Mouse (Mus musculus) urinary bladder, postnatal 10 days (tissue): ENCODE measurements around the gene Sprr2b.
"Not testable (repeated sequence)": the region's sequence is repeated elsewhere in the genome, so short reads cannot be mapped to it uniquely, and the experiment has no call there.

ENCODE experiments used
- DNase-seq: peaks from one replicate; pipeline ENCODE4 v3.0.0; 2022; ENCODE audit warnings: low spot score

The Sprr2b gene

GRCm38 (mm10) chr3:92316320-92316719 lies at the start of gene Sprr2b:
Gene Sprr2b, plus strand, starts transcription at chr3:92316620.
- DNase-seq: no peak

- DNase-seq: not testable (repeated sequence)
These were observed 44.9 kb upstream of the Sprr2b start for GRCm38 (mm10) chr3:92271414-92271985.

GRCm38 (mm10) chr3:92273504-92273903 lies 42.9 kb upstream of the Sprr2b start:
- DNase-seq: not testable (repeated sequence)

GRCm38 (mm10) chr3:92274018-92274417 lies 42.4 kb upstream of the Sprr2b start:
- DNase-seq: not testable (repeated sequence)

- not testable (repeated sequence) for DNase-seq
These were observed 36.8 kb upstream of the Sprr2b start for GRCm38 (mm10) chr3:92279663-92280062.

- DNase-seq: not testable (repeated sequence)
These were observed 35.3 kb upstream of the Sprr2b start for GRCm38 (mm10) chr3:92280963-92281606.

GRCm38 (mm10) chr3:92285101-92285500 lies 31.3 kb upstream of the Sprr2b start, which contains the start of gene Sprr2a3:
Gene Sprr2a3, plus strand, starts transcription at chr3:92285417.
- not testable (repeated sequence) for DNase-seq

GRCm38 (mm10) chr3:92288489-92288888 lies 27.9 kb upstream of the Sprr2b start:
- DNase-seq: not testable (repeated sequence)

- DNase-seq: no peak
These were observed 9.0 kb upstream of the Sprr2b start for GRCm38 (mm10) chr3:92307406-92307805.

GRCm38 (mm10) chr3:92317384-92317783 lies 964 bp downstream of the Sprr2b start:
- DNase-seq: no peak

GRCm38 (mm10) chr3:92336278-92336677 lies 19.9 kb downstream of the Sprr2b start:
- no peak for DNase-seq

GRCm38 (mm10) chr3:92338840-92339239 lies 22.4 kb downstream of the Sprr2b start, which contains the start of gene Sprr2d:
Gene Sprr2d, plus strand, starts transcription at chr3:92339140.
- no peak for DNase-seq

GRCm38 (mm10) chr3:92351843-92352242 lies 35.4 kb downstream of the Sprr2b start, which contains the start of gene Sprr2e:
Gene Sprr2e, plus strand, starts transcription at chr3:92352143.
- no peak for DNase-seq

GRCm38 (mm10) chr3:92361619-92362018 lies 45.2 kb downstream of the Sprr2b start:
- no peak for DNase-seq

GRCm38 (mm10) chr3:92364887-92365286 lies 48.5 kb downstream of the Sprr2b start, which contains the start of gene Sprr2f:
Gene Sprr2f, plus strand, starts transcription at chr3:92365187.
- DNase-seq: no peak
